Mouse (Mus musculus) urinary bladder, postnatal 14 days (tissue): ENCODE results near the gene Zfp14.

Experiments
- DNase-seq: peaks from one replicate; pipeline ENCODE4 v3.0.0; 2021; ENCODE audit warnings: low spot score

Gene Zfp14

GRCm38 (mm10) chr7:30050882-30051548 is at the start of gene Zfp14:
Gene Zfp14 (minus strand): TSS chr7:30051380.
- DNase-seq: peak; percentile 89

GRCm38 (mm10) chr7:30099297-30099696 is 48.1 kb upstream of the Zfp14 start:
- no peak for DNase-seq

GRCm38 (mm10) chr7:30095551-30096125 is 44.5 kb upstream of the Zfp14 start:
- no peak for DNase-seq

GRCm38 (mm10) chr7:30094646-30095429 is 43.7 kb upstream of the Zfp14 start, which contains the start of gene Zfp260:
Gene Zfp260 (plus strand): TSS chr7:30094777.
- DNase-seq: peak; percentile 88

GRCm38 (mm10) chr7:30093918-30094415 is 42.8 kb upstream of the Zfp14 start:
- DNase-seq: no peak

- DNase-seq: no peak
Measured at GRCm38 (mm10) chr7:30092666-30093065, 41.5 kb upstream of the Zfp14 start.

GRCm38 (mm10) chr7:30090970-30091585 is 39.9 kb upstream of the Zfp14 start:
- DNase-seq: no peak

- peak; percentile 96 for DNase-seq
Measured at GRCm38 (mm10) chr7:30090092-30090969, 39.2 kb upstream of the Zfp14 start, which contains the start of the genes Gm26920 and Zfp566. Gene Gm26920 (minus strand): TSS chr7:30090410. Gene Zfp566 (minus strand): TSS chr7:30090527.

- DNase-seq: no peak
Measured at GRCm38 (mm10) chr7:30089405-30089804, 38.2 kb upstream of the Zfp14 start.

GRCm38 (mm10) chr7:30086524-30086923 is 35.3 kb upstream of the Zfp14 start:
- DNase-seq: peak; percentile 12

- peak; percentile 79 for DNase-seq
Measured at GRCm38 (mm10) chr7:30072146-30073028, 21.2 kb upstream of the Zfp14 start, which contains the start of gene Zfp82. Gene Zfp82 (minus strand): TSS chr7:30072900.

GRCm38 (mm10) chr7:30064622-30065021 is 13.4 kb upstream of the Zfp14 start:
- DNase-seq: no peak

GRCm38 (mm10) chr7:30062478-30062877 is 11.3 kb upstream of the Zfp14 start:
- DNase-seq: no peak

- DNase-seq: no peak
Measured at GRCm38 (mm10) chr7:30060341-30060740, 9.2 kb upstream of the Zfp14 start.

- DNase-seq: no peak
Measured at GRCm38 (mm10) chr7:30053591-30053990, 2.4 kb upstream of the Zfp14 start.

- no peak for DNase-seq
Measured at GRCm38 (mm10) chr7:30048126-30048525, 3.1 kb downstream of the Zfp14 start.

- no peak for DNase-seq
Measured at GRCm38 (mm10) chr7:30044354-30044753, 6.8 kb downstream of the Zfp14 start.

- no peak for DNase-seq
Measured at GRCm38 (mm10) chr7:30034331-30034730, 16.8 kb downstream of the Zfp14 start.

- DNase-seq: no peak
Measured at GRCm38 (mm10) chr7:30031379-30031778, 19.8 kb downstream of the Zfp14 start.

- DNase-seq: no peak
Measured at GRCm38 (mm10) chr7:30030677-30031076, 20.5 kb downstream of the Zfp14 start.
